Mouse (Mus musculus) testis, adult 10 weeks (tissue): ENCODE measurements around the gene Krba1. TPM values are rescaled to one million over a fixed set of nuclear protein-coding genes. Genes with fewer than 3 reads are reported as not detected.

Experiments
- polyA plus RNA-seq: library from polyadenylated mRNA; stranded (reverse); fragments of 350-450 nt; fragmentation: Illumina TruSeq; extraction: RNeasy Lipid Tissue Mini Kit (QIAGEN cat#74804); gene quantifications from one replicate; pipeline ENCODE4 v1.2.3, GENCODE M21; 2014; ENCODE audit warnings: low read depth, low replicate concordance

The Krba1 gene
- 9.1 TPM for polyA plus RNA-seq

DNA sequence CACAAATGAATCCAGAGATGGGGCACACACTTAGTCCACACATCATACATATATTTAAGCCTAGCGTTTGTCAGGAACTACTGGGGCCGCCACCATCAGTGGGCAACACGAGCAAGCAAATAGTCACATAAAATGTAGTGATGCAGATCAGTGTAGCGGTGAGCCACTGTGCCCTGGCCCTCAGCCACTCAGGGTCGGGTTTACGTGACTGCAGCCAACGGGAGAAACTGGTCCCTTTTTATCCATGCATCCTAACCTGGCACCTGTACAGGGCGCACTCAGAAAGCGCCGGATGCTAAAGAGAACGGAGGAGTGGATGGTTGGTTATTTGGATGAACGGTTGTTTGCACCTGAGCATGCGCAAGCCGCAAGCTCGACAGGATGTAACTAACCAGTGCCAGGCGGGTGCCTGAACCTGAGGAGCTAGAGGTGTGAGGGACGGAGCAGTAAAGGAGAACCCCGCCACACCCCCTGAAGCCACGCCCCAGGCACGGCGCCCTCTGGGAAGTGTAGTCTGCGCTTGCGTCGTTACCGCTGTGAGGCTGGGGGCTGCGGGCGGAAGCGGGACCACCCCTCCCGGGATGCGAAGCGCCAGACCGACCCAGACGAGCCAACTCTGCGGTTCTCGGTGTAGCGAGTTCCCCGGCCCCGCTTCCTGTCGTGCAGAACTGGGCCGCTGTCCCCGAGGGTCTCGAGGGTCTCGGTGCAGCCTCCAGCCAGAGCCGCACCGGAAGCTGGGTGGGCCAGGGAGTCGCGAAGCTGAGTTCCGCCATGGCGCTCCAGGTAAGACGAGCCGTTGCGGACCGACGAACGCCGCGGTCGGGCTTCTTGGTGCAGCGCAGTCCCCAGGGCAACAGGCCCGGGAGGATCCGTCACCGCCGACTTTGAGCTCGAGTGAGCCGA lies at the start of gene Krba1:
TSS of gene Krba1 (plus strand) at position 482 of the 903 bp plus-strand sequence.

DNA sequence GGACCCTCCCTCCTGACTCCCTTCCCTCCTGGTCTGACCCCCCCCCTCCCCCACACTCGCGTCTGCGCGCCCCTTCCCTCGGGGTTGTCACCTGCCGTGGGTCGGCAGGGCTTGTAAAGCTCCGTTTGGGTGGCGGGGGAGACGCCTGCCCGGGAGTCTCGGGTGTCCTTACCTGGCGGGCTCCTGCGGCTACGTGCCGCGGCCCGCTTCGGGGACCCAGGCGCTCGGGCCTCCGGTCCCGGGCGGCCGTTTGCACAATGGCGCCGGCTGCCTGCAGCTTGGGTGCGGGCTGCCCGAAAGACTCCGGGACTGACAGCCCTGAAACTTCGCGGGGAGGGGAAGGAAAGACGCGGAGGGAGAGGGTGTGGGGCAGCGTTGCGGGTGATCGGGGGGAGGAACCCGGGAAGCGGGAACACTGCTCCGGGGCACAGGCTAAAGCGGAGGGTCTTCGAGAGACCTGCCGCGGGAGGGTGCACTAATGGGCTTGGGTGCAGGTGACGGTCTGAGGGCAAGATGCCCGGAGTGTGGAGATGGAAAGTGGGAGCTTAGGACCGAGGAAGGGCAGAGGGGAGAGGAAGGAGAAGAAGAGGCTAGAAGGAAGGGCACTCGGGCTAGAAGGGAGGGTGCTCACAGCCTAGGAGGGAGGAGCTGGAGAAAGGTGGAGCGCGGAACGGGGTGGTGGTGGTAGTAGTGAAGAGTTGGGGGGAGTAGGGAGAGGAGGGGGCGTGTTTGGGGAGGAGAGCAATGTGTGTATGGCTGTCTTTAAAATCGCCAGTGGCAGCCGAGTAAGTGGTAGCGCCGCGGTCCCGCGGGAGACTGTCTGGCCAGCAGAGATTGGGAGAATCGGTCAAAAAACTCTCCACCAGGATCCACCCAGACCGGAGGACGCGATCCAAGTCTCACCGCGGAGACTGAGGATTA lies 50.1 kb downstream of the Krba1 start, which contains the start of gene Zfp467:
TSS of gene Zfp467 (minus strand) at position 645 of the 921 bp plus-strand sequence.

DNA sequence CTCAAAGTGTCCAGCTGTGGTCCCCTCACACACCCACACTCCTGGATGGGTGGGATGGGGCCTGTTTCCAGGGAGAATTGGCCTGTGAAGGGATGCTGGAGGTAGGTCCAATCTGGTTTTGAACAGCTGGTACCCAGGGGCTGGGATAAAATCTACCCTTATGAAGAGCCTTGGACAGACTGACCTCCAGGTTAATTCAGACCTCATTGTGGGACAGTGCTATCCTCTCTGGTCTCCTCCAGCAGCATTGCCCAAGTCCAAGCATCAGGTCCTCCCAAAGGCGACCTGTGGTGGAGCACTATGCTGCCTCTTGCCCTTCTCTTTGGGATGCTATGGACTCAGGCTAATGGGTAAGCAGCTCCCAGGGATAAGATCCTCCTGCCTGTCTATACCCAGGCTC lies 52.5 kb downstream of the Krba1 start, which contains the start of gene Sspo:
TSS of gene Sspo (plus strand) at position 301 of the 400 bp plus-strand sequence.

Other genes starting within 250 kb of the Krba1 start
- gene Zfp467, start 50.2 kb downstream of the Krba1 start, polyA plus RNA-seq = 0.83 TPM
- gene Sspo, start 52.6 kb downstream of the Krba1 start, polyA plus RNA-seq = not detected
- gene Atp6v0e2, start 142.0 kb downstream of the Krba1 start, polyA plus RNA-seq = 9.1 TPM
- gene Lrrc61, start 159.2 kb downstream of the Krba1 start, polyA plus RNA-seq = 16.8 TPM
- gene Rarres2, start 177.2 kb downstream of the Krba1 start, polyA plus RNA-seq = 2.2 TPM
- not detected for gene Gm45021, start 194.0 kb downstream of the Krba1 start, polyA plus RNA-seq
- 3.5 TPM for gene Repin1, start 198.3 kb downstream of the Krba1 start, polyA plus RNA-seq
- gene Gm44965, start 198.4 kb downstream of the Krba1 start, polyA plus RNA-seq = not detected
- gene Zfp775, start 206.5 kb downstream of the Krba1 start, polyA plus RNA-seq = 0.14 TPM
- gene AI854703, start 231.2 kb downstream of the Krba1 start, polyA plus RNA-seq = 0.06 TPM